Mouse (Mus musculus): ENCODE measurements around the gene Hip1.

DNA sequence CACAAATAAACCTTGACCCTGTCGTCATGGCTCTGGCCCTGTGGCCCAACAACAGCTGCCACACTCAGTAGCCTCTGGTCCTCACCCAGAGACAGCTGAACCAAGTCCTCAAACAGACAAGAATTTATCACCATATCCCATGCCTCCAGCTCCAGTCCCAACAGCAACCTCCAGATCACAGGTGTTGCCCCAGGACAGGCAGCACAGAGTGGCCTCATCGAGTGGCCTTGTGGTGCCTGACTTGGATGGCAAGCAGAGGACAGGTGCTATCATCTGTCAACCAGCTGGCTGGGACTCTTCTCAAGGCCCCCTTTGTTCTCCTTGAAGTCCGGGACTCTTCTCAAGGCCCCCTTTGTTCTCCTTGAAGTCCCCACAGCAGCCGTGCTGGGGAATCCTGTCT, 31.8 kb downstream of the Hip1 start:
- no peak for TF ChIP-seq CTCF (IDR thresholded peaks at IDR 0.05; ENCODE audit: low read depth, low read length)
- no peak for TF ChIP-seq EP300 (IDR thresholded peaks at IDR 0.05; ENCODE audit: insufficient read depth, low read depth, low read length)

Measured in ES-Bruce4 (cell line).